Mouse (Mus musculus): ENCODE results near the gene 4921524J17Rik. TPM values are rescaled to one million over a fixed set of nuclear protein-coding genes. Genes with fewer than 3 reads are reported as not detected.

4921524J17Rik gene
- polyA plus RNA-seq (2015; fragmentation: Nextera tagmentation; extraction: Ambion mirVana), result 51.3 and 57.2 TPM in 2 replicates

GRCm38 (mm10) chr8:85432168-85433016, at the start of gene 4921524J17Rik:
Gene 4921524J17Rik (minus strand): TSS chr8:85432833.
- no peaks in the 10 kb centered on the region for H3K9me3 ChIP-seq
- H3K4me1 ChIP-seq, result peaks cover 12% of the 10 kb centered on the region
- under 1% methylated on average over 82 of the region's 85 CpGs for WGBS
- peak within 1 kb of the TSS; percentile 97 for H3K27ac ChIP-seq
- H3K4me3 ChIP-seq, result peak within 1 kb of the TSS; percentile 76
- peak within 1 kb of the TSS; percentile 51 for H3K4me2 ChIP-seq
- ATAC-seq (ENCODE audit: insufficient number of reproducible peaks, low FRiP score, low TSS enrichment, low read depth), result peak; percentile 99
- H3K27me3 ChIP-seq, result no peaks in the 10 kb centered on the region
- no peaks in the 10 kb centered on the region for H3K36me3 ChIP-seq
- H3K9ac ChIP-seq, result peak within 1 kb of the TSS; percentile 74

GRCm38 (mm10) chr8:85482427-85482826, 49.8 kb upstream of the 4921524J17Rik start:
- H3K27ac ChIP-seq, result no peak overlapping the region
- no peaks in the 10 kb centered on the region for H3K27me3 ChIP-seq
- H3K4me2 ChIP-seq, result no peak overlapping the region
- peaks cover 5% of the 10 kb centered on the region; the same call in 1 of the 2 replicates for H3K4me1 ChIP-seq
- no peak overlapping the region for H3K4me3 ChIP-seq
- no peak overlapping the region for H3K9ac ChIP-seq
- no peaks in the 10 kb centered on the region for H3K9me3 ChIP-seq
- H3K36me3 ChIP-seq, result no peaks in the 10 kb centered on the region
- 52% methylated on average over 6 of the region's 6 CpGs for WGBS
- no peak for ATAC-seq (ENCODE audit: insufficient number of reproducible peaks, low FRiP score, low TSS enrichment, low read depth)

- WGBS, result 31% methylated on average over 10 of the region's 10 CpGs
- Histone ChIP-seq H3K9ac (no peak overlapping the region), H3K36me3 (no peaks in the 10 kb centered on the region), H3K4me1 (peaks cover 5% of the 10 kb centered on the region; the same call in 1 of the 2 replicates), H3K9me3 (no peaks in the 10 kb centered on the region), H3K4me3 (no peak overlapping the region), H3K27me3 (no peaks in the 10 kb centered on the region), H3K4me2 (0 out of 2 replicates have a peak overlapping the region, but pooled peaks have one; percentile 10), H3K27ac (no peak overlapping the region)
- no peak for ATAC-seq (ENCODE audit: insufficient number of reproducible peaks, low FRiP score, low TSS enrichment, low read depth)
Measured at GRCm38 (mm10) chr8:85481900-85482299, 49.3 kb upstream of the 4921524J17Rik start.

GRCm38 (mm10) chr8:85479710-85480109, 47.1 kb upstream of the 4921524J17Rik start:
- Histone ChIP-seq H3K4me1 (peaks cover 5% of the 10 kb centered on the region; the same call in 1 of the 2 replicates), H3K9me3 (no peaks in the 10 kb centered on the region), H3K4me2 (no peak overlapping the region), H3K9ac (no peak overlapping the region), H3K36me3 (no peaks in the 10 kb centered on the region), H3K4me3 (no peak overlapping the region), H3K27me3 (no peaks in the 10 kb centered on the region), H3K27ac (no peak overlapping the region)
- ATAC-seq (ENCODE audit: insufficient number of reproducible peaks, low FRiP score, low TSS enrichment, low read depth), result no peak
- WGBS, result 85% methylated on average over 2 of the region's 2 CpGs

GRCm38 (mm10) chr8:85478397-85478796, 45.8 kb upstream of the 4921524J17Rik start:
- H3K27ac ChIP-seq, result no peak overlapping the region
- WGBS, result 93% methylated on average over 2 of the region's 2 CpGs
- H3K4me2 ChIP-seq, result no peak overlapping the region
- no peaks in the 10 kb centered on the region for H3K36me3 ChIP-seq
- no peak for ATAC-seq (ENCODE audit: insufficient number of reproducible peaks, low FRiP score, low TSS enrichment, low read depth)
- no peak overlapping the region for H3K9ac ChIP-seq
- no peaks in the 10 kb centered on the region for H3K9me3 ChIP-seq
- H3K4me3 ChIP-seq, result no peak overlapping the region
- H3K27me3 ChIP-seq, result no peaks in the 10 kb centered on the region
- H3K4me1 ChIP-seq, result peaks cover 5% of the 10 kb centered on the region; the same call in 1 of the 2 replicates

- Histone ChIP-seq H3K9ac (no peak overlapping the region), H3K36me3 (no peaks in the 10 kb centered on the region), H3K27me3 (no peaks in the 10 kb centered on the region), H3K4me2 (no peak overlapping the region), H3K4me3 (no peak overlapping the region), H3K9me3 (no peaks in the 10 kb centered on the region), H3K4me1 (peaks cover 5% of the 10 kb centered on the region; the same call in 1 of the 2 replicates), H3K27ac (no peak overlapping the region)
- 79% methylated on average over 4 of the region's 4 CpGs for WGBS
- ATAC-seq (ENCODE audit: insufficient number of reproducible peaks, low FRiP score, low TSS enrichment, low read depth), result no peak
Measured at GRCm38 (mm10) chr8:85476970-85477545, 44.4 kb upstream of the 4921524J17Rik start.

- H3K4me2 ChIP-seq, result no peak overlapping the region
- 89% methylated on average over 3 of the region's 3 CpGs for WGBS
- no peak overlapping the region for H3K9ac ChIP-seq
- no peaks in the 10 kb centered on the region for H3K4me1 ChIP-seq
- H3K9me3 ChIP-seq, result no peaks in the 10 kb centered on the region
- no peak for ATAC-seq (ENCODE audit: insufficient number of reproducible peaks, low FRiP score, low TSS enrichment, low read depth)
- no peak overlapping the region for H3K4me3 ChIP-seq
- no peaks in the 10 kb centered on the region for H3K36me3 ChIP-seq
- no peak overlapping the region for H3K27ac ChIP-seq
- H3K27me3 ChIP-seq, result no peaks in the 10 kb centered on the region
Measured at GRCm38 (mm10) chr8:85474924-85475323, 42.3 kb upstream of the 4921524J17Rik start.

GRCm38 (mm10) chr8:85473246-85473645, 40.6 kb upstream of the 4921524J17Rik start:
- Histone ChIP-seq H3K36me3 (no peaks in the 10 kb centered on the region), H3K4me3 (no peak overlapping the region), H3K27me3 (no peaks in the 10 kb centered on the region), H3K9me3 (no peaks in the 10 kb centered on the region), H3K27ac (no peak overlapping the region), H3K9ac (no peak overlapping the region), H3K4me1 (no peaks in the 10 kb centered on the region), H3K4me2 (no peak overlapping the region)
- no peak for ATAC-seq (ENCODE audit: insufficient number of reproducible peaks, low FRiP score, low TSS enrichment, low read depth)
- 58% methylated on average over 4 of the region's 4 CpGs for WGBS

GRCm38 (mm10) chr8:85472800-85473199, 40.2 kb upstream of the 4921524J17Rik start:
- WGBS, result 64% methylated on average over 6 of the region's 6 CpGs
- Histone ChIP-seq H3K9ac (no peak overlapping the region), H3K9me3 (no peaks in the 10 kb centered on the region), H3K4me3 (no peak overlapping the region), H3K4me2 (no peak overlapping the region), H3K27me3 (no peaks in the 10 kb centered on the region), H3K4me1 (no peaks in the 10 kb centered on the region), H3K36me3 (no peaks in the 10 kb centered on the region), H3K27ac (no peak overlapping the region)
- no peak for ATAC-seq (ENCODE audit: insufficient number of reproducible peaks, low FRiP score, low TSS enrichment, low read depth)

- no peak overlapping the region for H3K4me2 ChIP-seq
- no peaks in the 10 kb centered on the region for H3K36me3 ChIP-seq
- ATAC-seq (ENCODE audit: insufficient number of reproducible peaks, low FRiP score, low TSS enrichment, low read depth), result no peak
- no peaks in the 10 kb centered on the region for H3K27me3 ChIP-seq
- H3K27ac ChIP-seq, result no peak overlapping the region
- WGBS, result 79% methylated on average over 8 of the region's 8 CpGs
- no peak overlapping the region for H3K4me3 ChIP-seq
- no peak overlapping the region for H3K9ac ChIP-seq
- H3K4me1 ChIP-seq, result no peaks in the 10 kb centered on the region
- no peaks in the 10 kb centered on the region for H3K9me3 ChIP-seq
Measured at GRCm38 (mm10) chr8:85470753-85471152, 38.1 kb upstream of the 4921524J17Rik start.

GRCm38 (mm10) chr8:85466056-85466455, 33.4 kb upstream of the 4921524J17Rik start:
- Histone ChIP-seq H3K27me3 (no peaks in the 10 kb centered on the region), H3K4me1 (no peaks in the 10 kb centered on the region), H3K27ac (no peak overlapping the region), H3K9ac (no peak overlapping the region), H3K36me3 (no peaks in the 10 kb centered on the region), H3K9me3 (no peaks in the 10 kb centered on the region), H3K4me2 (no peak overlapping the region), H3K4me3 (no peak overlapping the region)
- no peak for ATAC-seq (ENCODE audit: insufficient number of reproducible peaks, low FRiP score, low TSS enrichment, low read depth)
- 84% methylated on average over 4 of the region's 4 CpGs for WGBS

- Histone ChIP-seq H3K9me3 (no peaks in the 10 kb centered on the region), H3K36me3 (no peaks in the 10 kb centered on the region), H3K9ac (no peak overlapping the region), H3K4me1 (no peaks in the 10 kb centered on the region), H3K4me2 (no peak overlapping the region), H3K4me3 (no peak overlapping the region), H3K27me3 (no peaks in the 10 kb centered on the region), H3K27ac (no peak overlapping the region)
- ATAC-seq (ENCODE audit: insufficient number of reproducible peaks, low FRiP score, low TSS enrichment, low read depth), result no peak
Measured at GRCm38 (mm10) chr8:85464316-85464715, 31.7 kb upstream of the 4921524J17Rik start.
